ENCODE assay signal across 1 mouse cellular context in genomic region chr5:137652474-137652873, GRCm38 (mm10).
A peak's percentile ranks its signal among the peaks of the same experiment; 100 is the strongest.
TF ChIP-seq lines count a peak whose summit lies in the region.

No protein-coding gene starts in this region.

TF ChIP-seq in CH12.LX, 34 proteins besides CTCF, POLR2A, EP300 and RAD21:
- TF ChIP-seq KAT2A (IDR thresholded peaks at IDR 0.05; ENCODE audit: insufficient replicate concordance, low read length) (no peak), SMC3 (IDR thresholded peaks at IDR 0.05; ENCODE audit: low read depth, low read length) (peak; percentile 77), ZC3H11A (IDR thresholded peaks at IDR 0.05; ENCODE audit: low read depth, low read length) (0 out of 2 replicates have a peak, but pooled peaks have one; percentile 9), MAZ (IDR thresholded peaks at IDR 0.05; ENCODE audit: low read depth, low read length) (0 out of 2 replicates have a peak, but pooled peaks have one; percentile 39), IRF4 (IDR thresholded peaks at IDR 0.05; ENCODE audit: low read depth, low read length) (peak; percentile 21; the same call in 1 of the 2 replicates)
